Mouse (Mus musculus): Measurements from ENCODE around the gene Copz1. TPM values are rescaled to one million over a fixed set of nuclear protein-coding genes. Genes with fewer than 3 reads are reported as not detected.

Gene Copz1
- total and polyA plus RNA-seq, 2 experiments from 2014 or later, result 109 to 124 TPM

GRCm38 (mm10) chr15:103343008-103343407 lies 70.5 kb downstream of the Copz1 start:
- no peak overlapping the region for H3K27ac ChIP-seq (ENCODE audit: low read depth)
- no peak overlapping the region for H3K4me3 ChIP-seq (ENCODE audit: low read depth, low read length)
- no peaks in the 10 kb centered on the region for H3K9me3 ChIP-seq (replicated peaks; ENCODE audit: control insufficient read depth, low read length)
- H3K9ac ChIP-seq (replicated peaks; ENCODE audit: low read depth, low read length), result no peak overlapping the region
- no peak for DNase-seq (ENCODE audit: low spot score)
- TF ChIP-seq CTCF (IDR thresholded peaks at IDR 0.05; ENCODE audit: low read depth), result no peak
- TF ChIP-seq EP300 (IDR thresholded peaks at IDR 0.05; ENCODE audit: low read depth), result no peak
- peaks cover 27% of the 10 kb centered on the region; the same call in 1 of the 2 replicates for H3K27me3 ChIP-seq (ENCODE audit: control insufficient read depth, insufficient read depth, low read length)
- ATAC-seq (ENCODE audit: insufficient read depth, low read depth), result no peak
- H3K4me2 ChIP-seq (ENCODE audit: low read depth, low read length), result no peak overlapping the region
- 63% methylated on average over 2 of the region's 3 CpGs for WGBS
- no peaks in the 10 kb centered on the region for H3K4me1 ChIP-seq (ENCODE audit: control insufficient read depth, insufficient read depth)
- H3K36me3 ChIP-seq (replicated peaks; ENCODE audit: control insufficient read depth, insufficient read depth, low read length), result peaks cover 45% of the 10 kb centered on the region

- Histone ChIP-seq H3K27ac (ENCODE audit: low read depth) (no peak overlapping the region), H3K9ac (replicated peaks; ENCODE audit: low read depth, low read length) (no peak overlapping the region), H3K36me3 (replicated peaks; ENCODE audit: control insufficient read depth, insufficient read depth, low read length) (peaks cover 51% of the 10 kb centered on the region), H3K27me3 (ENCODE audit: control insufficient read depth, insufficient read depth, low read length) (peaks cover 22% of the 10 kb centered on the region; the same call in 1 of the 2 replicates), H3K4me1 (ENCODE audit: control insufficient read depth, insufficient read depth) (no peaks in the 10 kb centered on the region), H3K4me2 (ENCODE audit: low read depth, low read length) (no peak overlapping the region), H3K4me3 (ENCODE audit: low read depth, low read length) (no peak overlapping the region), H3K9me3 (replicated peaks; ENCODE audit: control insufficient read depth, low read length) (no peaks in the 10 kb centered on the region)
- ATAC-seq (ENCODE audit: insufficient read depth, low read depth) (no peak), DNase-seq (ENCODE audit: low spot score) (no peak)
- TF ChIP-seq CTCF (IDR thresholded peaks at IDR 0.05; ENCODE audit: low read depth) (0 out of 2 replicates have a peak, but pooled peaks have one; percentile 8), EP300 (IDR thresholded peaks at IDR 0.05; ENCODE audit: low read depth) (no peak)
These were observed 71.0 kb downstream of the Copz1 start for GRCm38 (mm10) chr15:103343556-103343955.

GRCm38 (mm10) chr15:103345789-103346188 lies 73.3 kb downstream of the Copz1 start:
- Histone ChIP-seq H3K9ac (replicated peaks; ENCODE audit: low read depth, low read length) (no peak overlapping the region), H3K27me3 (ENCODE audit: control insufficient read depth, insufficient read depth, low read length) (peaks cover 9% of the 10 kb centered on the region; the same call in 1 of the 2 replicates), H3K4me3 (ENCODE audit: low read depth, low read length) (no peak overlapping the region), H3K36me3 (replicated peaks; ENCODE audit: control insufficient read depth, insufficient read depth, low read length) (peaks cover 73% of the 10 kb centered on the region), H3K4me2 (ENCODE audit: low read depth, low read length) (no peak overlapping the region), H3K4me1 (ENCODE audit: control insufficient read depth, insufficient read depth) (no peaks in the 10 kb centered on the region), H3K9me3 (replicated peaks; ENCODE audit: control insufficient read depth, low read length) (no peaks in the 10 kb centered on the region), H3K27ac (ENCODE audit: low read depth) (no peak overlapping the region)
- no peak for TF ChIP-seq EP300 (IDR thresholded peaks at IDR 0.05; ENCODE audit: low read depth)
- no peak for TF ChIP-seq CTCF (IDR thresholded peaks at IDR 0.05; ENCODE audit: low read depth)
- no peak for ATAC-seq (ENCODE audit: insufficient read depth, low read depth)
- no peak for DNase-seq (ENCODE audit: low spot score)
- WGBS, result 81% methylated on average over 6 of the region's 6 CpGs

GRCm38 (mm10) chr15:103347275-103347684 lies 74.8 kb downstream of the Copz1 start:
- Histone ChIP-seq H3K4me1 (ENCODE audit: control insufficient read depth, insufficient read depth) (no peaks in the 10 kb centered on the region), H3K36me3 (replicated peaks; ENCODE audit: control insufficient read depth, insufficient read depth, low read length) (peaks cover 88% of the 10 kb centered on the region), H3K27me3 (ENCODE audit: control insufficient read depth, insufficient read depth, low read length) (no peaks in the 10 kb centered on the region), H3K4me2 (ENCODE audit: low read depth, low read length) (no peak overlapping the region), H3K27ac (ENCODE audit: low read depth) (no peak overlapping the region), H3K9me3 (replicated peaks; ENCODE audit: control insufficient read depth, low read length) (no peaks in the 10 kb centered on the region), H3K9ac (replicated peaks; ENCODE audit: low read depth, low read length) (no peak overlapping the region), H3K4me3 (ENCODE audit: low read depth, low read length) (no peak overlapping the region)
- 8% methylated on average over 2 of the region's 2 CpGs for WGBS
- ATAC-seq (ENCODE audit: insufficient read depth, low read depth) (peak; percentile 44; the same call in 1 of the 2 replicates), DNase-seq (ENCODE audit: low spot score) (peak; percentile 88)
- TF ChIP-seq EP300 (IDR thresholded peaks at IDR 0.05; ENCODE audit: low read depth), result no peak
- peak; percentile 82 for TF ChIP-seq CTCF (IDR thresholded peaks at IDR 0.05; ENCODE audit: low read depth)

MicroRNA genes within 50 kb of the gene (microRNA counts, 519-probe panel; counts per million panel counts)
- microRNA mmu-miR-148b, result 5,352 counts per million, percentile 68 among the panel's probes with 10 or more counts

Small RNA genes within 50 kb of the gene (microRNA-seq; reads per million reads assigned to microRNA genes)
- gene Mir148b, result 293 reads per million, percentile 69 among the genes with 10 or more reads in this experiment

Other genes starting within 250 kb of the Copz1 start
- gene Smug1, start 105.6 kb upstream of the Copz1 start, total RNA-seq (2014; rRNA removed; ENCODE audit: low replicate concordance), result 15.7 and 18.2 TPM in 2 replicates
- gene Smug1, start 105.6 kb upstream of the Copz1 start, polyA plus RNA-seq (2015; fragmentation: Nextera tagmentation; extraction: Ambion mirVana), result 10.0 and 10.1 TPM in 2 replicates
- 54.1 and 81.6 TPM in 2 replicates for gene Cbx5, start 32.9 kb upstream of the Copz1 start, total RNA-seq (2014; rRNA removed; ENCODE audit: low replicate concordance)
- 41.5 and 42.1 TPM in 2 replicates for gene Cbx5, start 32.9 kb upstream of the Copz1 start, polyA plus RNA-seq (2015; fragmentation: Nextera tagmentation; extraction: Ambion mirVana)
- 37.0 and 88.5 TPM in 2 replicates for gene Hnrnpa1, start 32.3 kb upstream of the Copz1 start, total RNA-seq (2014; rRNA removed; ENCODE audit: low replicate concordance)
- gene Hnrnpa1, start 32.3 kb upstream of the Copz1 start, polyA plus RNA-seq (2015; fragmentation: Nextera tagmentation; extraction: Ambion mirVana), result 260 and 284 TPM in 2 replicates
- 1.9 and 2.5 TPM in 2 replicates for gene Nfe2, start 14.3 kb upstream of the Copz1 start, total RNA-seq (2014; rRNA removed; ENCODE audit: low replicate concordance)
- 0.93 and 1.2 TPM in 2 replicates for gene Nfe2, start 14.3 kb upstream of the Copz1 start, polyA plus RNA-seq (2015; fragmentation: Nextera tagmentation; extraction: Ambion mirVana)
- not detected in 2 replicates for gene Gpr84, start 37.9 kb downstream of the Copz1 start, total RNA-seq (2014; rRNA removed; ENCODE audit: low replicate concordance)
- 0.10 TPM in 1 of 2 replicates, not detected in the other for gene Gpr84, start 37.9 kb downstream of the Copz1 start, polyA plus RNA-seq (2015; fragmentation: Nextera tagmentation; extraction: Ambion mirVana)
- 5.4 and 7.9 TPM in 2 replicates for gene Zfp385a, start 67.4 kb downstream of the Copz1 start, total RNA-seq (2014; rRNA removed; ENCODE audit: low replicate concordance)
- 4.5 and 5.5 TPM in 2 replicates for gene Zfp385a, start 67.4 kb downstream of the Copz1 start, polyA plus RNA-seq (2015; fragmentation: Nextera tagmentation; extraction: Ambion mirVana)
- 83.3 and 85.4 TPM in 2 replicates for gene Itga5, start 94.0 kb downstream of the Copz1 start, total RNA-seq (2014; rRNA removed; ENCODE audit: low replicate concordance)
- 44.3 and 47.5 TPM in 2 replicates for gene Itga5, start 94.0 kb downstream of the Copz1 start, polyA plus RNA-seq (2015; fragmentation: Nextera tagmentation; extraction: Ambion mirVana)
- gene Gtsf1, start 157.8 kb downstream of the Copz1 start, total RNA-seq (2014; rRNA removed; ENCODE audit: low replicate concordance), result 9.9 TPM in 1 of 2 replicates, not detected in the other
- 11.4 and 13.7 TPM in 2 replicates for gene Gtsf1, start 157.8 kb downstream of the Copz1 start, polyA plus RNA-seq (2015; fragmentation: Nextera tagmentation; extraction: Ambion mirVana)
- not detected in 2 replicates for gene Gtsf2, start 175.8 kb downstream of the Copz1 start, total RNA-seq (2014; rRNA removed; ENCODE audit: low replicate concordance)
- not detected in 2 replicates for gene Gtsf2, start 175.8 kb downstream of the Copz1 start, polyA plus RNA-seq (2015; fragmentation: Nextera tagmentation; extraction: Ambion mirVana)
- 1.7 and 3.4 TPM in 2 replicates for gene Nckap1l, start 181.1 kb downstream of the Copz1 start, total RNA-seq (2014; rRNA removed; ENCODE audit: low replicate concordance)
- 0.93 and 0.97 TPM in 2 replicates for gene Nckap1l, start 181.1 kb downstream of the Copz1 start, polyA plus RNA-seq (2015; fragmentation: Nextera tagmentation; extraction: Ambion mirVana)
- 0.88 and 4.0 TPM in 2 replicates for gene Pde1b, start 230.3 kb downstream of the Copz1 start, total RNA-seq (2014; rRNA removed; ENCODE audit: low replicate concordance)
- 1.2 and 1.3 TPM in 2 replicates for gene Pde1b, start 230.3 kb downstream of the Copz1 start, polyA plus RNA-seq (2015; fragmentation: Nextera tagmentation; extraction: Ambion mirVana)

All from heart, postnatal 0 days (tissue).